Mouse (Mus musculus) embryonic facial prominence, embryonic 10.5 days (tissue): ENCODE measurements at regions not wholly inside any gene's neighbourhood (a gene's known extent, or its start where the extent isn't known, plus 50 kb on each side); places are given as distances from the start of the nearest gene placed in this dataset.
A peak's percentile ranks its signal among the peaks of the same experiment; 100 is the strongest.

Experiments used
- DNase-seq: peaks from one replicate; pipeline ENCODE4 v3.0.0-alpha.2; 2017; ENCODE audit warnings: low spot score
- H3K27ac ChIP-seq: fragments of 300-500 bp; sonication (generic); replicated peaks from 2 replicates; pipeline ENCODE4 v1.5.1; 2016; ENCODE audit warnings: mild to moderate bottlenecking
- H3K27me3 ChIP-seq: fragments of 300-500 bp; sonication (generic); replicated peaks from 2 replicates; pipeline ENCODE4 v1.6.1; 2016; ENCODE audit warnings: low read depth, mild to moderate bottlenecking; ENCODE audit not compliant: poor library complexity, severe bottlenecking
- H3K36me3 ChIP-seq: fragments of 300-500 bp; sonication (generic); replicated peaks from 2 replicates; pipeline ENCODE4 v1.6.1; 2016; ENCODE audit warnings: mild to moderate bottlenecking, moderate library complexity
- H3K4me1 ChIP-seq: fragments of 300-500 bp; sonication (generic); 2 replicates; pipeline ENCODE4 v1.6.1; 2016
- H3K4me3 ChIP-seq: fragments of 300-500 bp; sonication (generic); 2 replicates; pipeline ENCODE4 v1.5.1; 2016; ENCODE audit warnings: mild to moderate bottlenecking, moderate library complexity
- H3K9me3 ChIP-seq: fragments of 300-500 bp; sonication (generic); 2 replicates; pipeline ENCODE4 v1.6.1; 2016; ENCODE audit warnings: mild to moderate bottlenecking
- WGBS: fragments of 180-500 bp; shearing (Covaris S2); methylation state at CpG from one replicate; pipeline ENCODE4 v1.1.7; 2016; 5-methylcytosine and 5-hydroxymethylcytosine counted together

GRCm38 (mm10) chr1:137376685-137377084 lies 416.4 kb upstream of the Nr5a2 start:
- H3K36me3 ChIP-seq, result no peaks in the 10 kb centered on the region
- no peak overlapping the region for H3K27ac ChIP-seq
- no peak overlapping the region for H3K4me3 ChIP-seq
- 76% methylated on average over 10 of the region's 10 CpGs for WGBS
- H3K4me1 ChIP-seq, result peaks cover 44% of the 10 kb centered on the region
- H3K27me3 ChIP-seq, result no peaks in the 10 kb centered on the region
- no peak for DNase-seq
- H3K9me3 ChIP-seq, result no peaks in the 10 kb centered on the region

DNA sequence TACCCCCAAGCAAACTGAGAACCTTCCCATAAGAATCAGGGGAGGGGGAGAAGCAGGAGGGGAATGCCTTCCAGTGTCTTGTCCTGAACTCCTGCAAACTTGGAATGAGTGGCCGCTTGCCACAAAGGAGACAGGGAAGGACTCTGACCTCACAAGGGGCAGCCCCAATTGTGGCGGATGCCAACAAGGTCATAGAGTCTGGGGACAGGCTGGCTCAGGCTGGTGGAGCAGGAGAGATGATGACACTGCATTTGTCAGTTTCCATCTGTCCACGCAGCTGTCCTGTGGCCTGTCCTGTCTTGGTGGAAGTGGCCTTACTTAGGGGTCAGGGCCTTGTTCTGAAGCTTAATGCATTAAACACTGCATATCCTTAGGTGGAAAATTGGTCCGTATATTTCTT lies 414.4 kb upstream of the Nr5a2 start:
- 61% methylated on average over 4 of the region's 4 CpGs for WGBS
- Histone ChIP-seq H3K4me1 (peaks cover 44% of the 10 kb centered on the region), H3K9me3 (no peaks in the 10 kb centered on the region), H3K36me3 (no peaks in the 10 kb centered on the region), H3K4me3 (no peak overlapping the region), H3K27me3 (no peaks in the 10 kb centered on the region), H3K27ac (peak overlapping the region; percentile 72)
- DNase-seq, result no peak

- H3K27me3 ChIP-seq, result no peaks in the 10 kb centered on the region
- no peaks in the 10 kb centered on the region for H3K9me3 ChIP-seq
- H3K4me3 ChIP-seq, result no peak overlapping the region
- no peaks in the 10 kb centered on the region for H3K36me3 ChIP-seq
- H3K4me1 ChIP-seq, result peaks cover 39% of the 10 kb centered on the region
- WGBS, result 44% methylated on average over 15 of the region's 15 CpGs
- peak overlapping the region; percentile 24; the same call in 1 of the 2 replicates for H3K27ac ChIP-seq
- peak; percentile 27 for DNase-seq
Observed at GRCm38 (mm10) chr1:137373509-137374420, 413.5 kb upstream of the Nr5a2 start.

DNA sequence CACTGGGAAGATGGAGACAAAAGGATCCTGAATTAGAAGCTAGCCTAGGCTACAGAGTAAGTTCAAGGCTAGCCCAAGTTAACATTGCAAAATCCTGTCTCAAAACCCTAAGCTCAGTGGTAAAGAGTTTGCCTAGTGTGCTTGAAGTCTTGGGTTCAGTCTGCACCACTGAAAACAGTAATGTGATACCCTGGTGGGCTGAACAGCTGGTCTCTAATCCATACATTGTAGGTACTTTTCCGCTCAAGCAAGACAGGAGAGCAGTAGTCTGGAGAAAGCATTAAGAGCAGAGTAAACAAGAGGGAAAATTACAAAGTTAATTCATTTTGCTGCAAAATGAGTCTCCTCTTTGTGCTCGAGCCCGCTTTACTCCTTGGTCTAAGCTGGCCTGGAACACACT lies 412.0 kb upstream of the Nr5a2 start:
- 80% methylated on average over 3 of the region's 3 CpGs for WGBS
- Histone ChIP-seq H3K27ac (no peak overlapping the region), H3K27me3 (no peaks in the 10 kb centered on the region), H3K4me1 (peaks cover 38% of the 10 kb centered on the region), H3K9me3 (no peaks in the 10 kb centered on the region), H3K36me3 (no peaks in the 10 kb centered on the region), H3K4me3 (no peak overlapping the region)
- DNase-seq, result no peak

DNA sequence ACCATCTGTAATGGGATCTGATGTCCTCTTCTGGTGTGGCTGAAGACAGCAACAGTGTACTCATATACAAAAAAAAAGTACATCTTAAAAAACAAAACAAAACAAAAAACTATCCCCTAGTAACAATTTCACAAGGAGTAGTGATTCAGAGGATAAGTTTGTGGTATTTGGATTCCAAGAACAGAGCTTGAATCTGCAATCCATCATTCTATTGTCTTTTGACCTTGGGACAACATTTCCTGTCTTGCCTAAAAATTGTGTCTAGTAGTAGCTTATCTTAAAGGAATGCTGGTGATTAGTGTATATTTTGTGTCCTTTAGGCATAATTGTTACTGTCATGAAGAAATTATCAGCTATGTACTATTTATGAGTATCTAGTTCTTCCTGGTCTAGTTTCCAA lies 404.1 kb upstream of the Nr5a2 start:
- Histone ChIP-seq H3K9me3 (no peaks in the 10 kb centered on the region), H3K27me3 (no peaks in the 10 kb centered on the region), H3K4me1 (no peaks in the 10 kb centered on the region), H3K27ac (no peak overlapping the region), H3K36me3 (no peaks in the 10 kb centered on the region), H3K4me3 (no peak overlapping the region)
- DNase-seq, result no peak

DNA sequence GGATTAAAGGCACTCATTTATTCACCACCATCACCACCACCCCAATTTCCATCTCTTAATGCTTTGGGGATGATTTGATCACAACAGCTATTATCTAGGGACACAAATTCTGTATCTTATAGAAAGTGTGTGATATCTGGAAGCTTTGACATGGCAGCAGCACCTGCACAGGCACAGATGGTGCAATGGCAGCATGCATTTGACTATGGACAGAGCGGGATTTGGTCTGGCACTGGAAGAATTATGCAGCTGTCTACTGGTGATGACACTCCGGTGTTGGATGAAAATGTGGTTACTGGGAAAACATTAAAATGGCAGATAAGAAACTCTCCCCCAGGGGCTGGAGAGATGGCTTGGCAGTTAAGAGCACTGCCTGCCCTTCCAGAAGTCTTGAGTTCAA lies 403.7 kb upstream of the Nr5a2 start:
- no peaks in the 10 kb centered on the region for H3K36me3 ChIP-seq
- no peaks in the 10 kb centered on the region for H3K27me3 ChIP-seq
- no peak overlapping the region for H3K4me3 ChIP-seq
- no peaks in the 10 kb centered on the region for H3K4me1 ChIP-seq
- no peak for DNase-seq
- 96% methylated on average over 2 of the region's 2 CpGs for WGBS
- no peak overlapping the region for H3K27ac ChIP-seq
- H3K9me3 ChIP-seq, result no peaks in the 10 kb centered on the region

- H3K4me1 ChIP-seq, result no peaks in the 10 kb centered on the region
- DNase-seq, result no peak
- H3K4me3 ChIP-seq, result no peak overlapping the region
- H3K9me3 ChIP-seq, result no peaks in the 10 kb centered on the region
- H3K27ac ChIP-seq, result no peak overlapping the region
- no peaks in the 10 kb centered on the region for H3K36me3 ChIP-seq
- 80% methylated on average over 1 of the region's 1 CpGs for whole genome bisulfite sequencing
- H3K27me3 ChIP-seq, result no peaks in the 10 kb centered on the region
Observed at GRCm38 (mm10) chr1:137363561-137363960, 403.3 kb upstream of the Nr5a2 start.

DNA sequence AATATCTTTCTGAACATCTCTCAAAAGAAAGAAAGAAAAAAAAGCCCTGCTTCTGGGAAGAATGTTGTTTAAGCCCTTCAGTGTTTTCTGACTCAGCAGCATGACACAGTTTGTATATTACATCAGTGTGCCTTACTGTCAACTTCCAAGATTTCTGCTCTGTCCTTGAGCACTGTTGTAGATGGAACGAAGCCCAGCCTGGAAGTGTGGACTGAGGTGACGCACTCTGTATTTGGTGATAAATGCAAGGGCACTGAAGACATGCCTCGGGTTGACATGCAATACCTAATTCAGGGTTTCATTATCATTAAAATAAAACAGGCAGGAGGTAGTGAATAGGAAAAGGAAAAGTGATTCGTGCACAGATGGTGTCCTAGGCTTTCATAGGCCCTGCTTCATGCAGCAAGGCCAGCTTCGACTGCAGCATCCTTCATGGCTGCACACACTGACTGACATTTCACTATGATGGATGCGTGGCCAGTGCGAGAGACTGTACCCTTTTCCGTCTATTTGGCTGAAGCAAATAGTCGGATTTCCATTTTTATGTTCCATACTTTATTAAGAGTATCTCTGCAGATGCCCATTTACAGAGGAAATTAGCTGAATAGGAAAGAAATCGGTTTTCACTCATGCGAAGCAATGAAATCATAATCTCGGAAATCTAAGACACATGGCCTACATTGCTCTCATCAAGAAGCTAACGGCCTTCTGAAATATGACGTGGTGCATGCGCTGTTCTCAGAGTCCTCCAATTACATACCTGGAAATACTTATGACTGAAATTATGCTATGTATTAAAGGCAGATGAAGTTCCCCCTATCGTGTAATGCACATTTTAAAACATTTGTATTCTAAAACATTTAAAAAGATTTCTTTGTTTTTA lies 400.7 kb upstream of the Nr5a2 start:
- no peaks in the 10 kb centered on the region for H3K36me3 ChIP-seq
- no peaks in the 10 kb centered on the region for H3K9me3 ChIP-seq
- no peak for DNase-seq
- H3K4me3 ChIP-seq, result no peak overlapping the region
- no peak overlapping the region for H3K27ac ChIP-seq
- no peaks in the 10 kb centered on the region for H3K27me3 ChIP-seq
- no peaks in the 10 kb centered on the region for H3K4me1 ChIP-seq
- WGBS, result 83% methylated on average over 16 of the region's 16 CpGs

- H3K27ac ChIP-seq, result no peak overlapping the region
- H3K9me3 ChIP-seq, result no peaks in the 10 kb centered on the region
- H3K36me3 ChIP-seq, result no peaks in the 10 kb centered on the region
- no peaks in the 10 kb centered on the region for H3K27me3 ChIP-seq
- no peak for DNase-seq
- WGBS, result 77% methylated on average over 4 of the region's 4 CpGs
- no peaks in the 10 kb centered on the region for H3K4me1 ChIP-seq
- H3K4me3 ChIP-seq, result no peak overlapping the region
Observed at GRCm38 (mm10) chr1:137355941-137356512, 395.8 kb upstream of the Nr5a2 start.

GRCm38 (mm10) chr1:137352390-137353027 lies 392.3 kb upstream of the Nr5a2 start:
- Histone ChIP-seq H3K36me3 (no peaks in the 10 kb centered on the region), H3K9me3 (no peaks in the 10 kb centered on the region), H3K4me3 (no peak overlapping the region), H3K4me1 (no peaks in the 10 kb centered on the region), H3K27me3 (no peaks in the 10 kb centered on the region), H3K27ac (no peak overlapping the region)
- WGBS, result 93% methylated on average over 5 of the region's 5 CpGs
- DNase-seq, result no peak

DNA sequence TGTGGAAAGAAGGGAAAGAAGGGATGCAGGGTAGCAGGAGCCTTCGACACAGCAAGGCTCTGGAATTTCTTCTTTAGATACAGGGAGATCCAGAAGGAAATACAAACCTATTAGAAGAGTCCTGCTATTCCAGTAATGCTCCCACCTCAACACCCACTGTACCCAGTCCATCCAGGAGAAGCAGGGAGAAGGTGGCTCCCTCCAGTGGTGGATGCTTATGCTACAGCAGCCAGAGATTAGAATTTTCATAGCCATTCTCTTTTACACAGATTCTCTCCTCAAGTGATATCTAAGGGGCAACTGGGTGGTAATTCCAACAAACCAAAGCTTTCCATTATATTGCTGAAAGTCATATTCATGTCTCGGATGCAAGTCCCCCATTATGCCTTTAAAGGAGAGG lies 373.9 kb upstream of the Nr5a2 start:
- H3K4me1 ChIP-seq, result no peaks in the 10 kb centered on the region
- WGBS, result 88% methylated on average over 2 of the region's 2 CpGs
- no peak for DNase-seq
- H3K9me3 ChIP-seq, result no peaks in the 10 kb centered on the region
- H3K27ac ChIP-seq, result no peak overlapping the region
- H3K36me3 ChIP-seq, result no peaks in the 10 kb centered on the region
- H3K27me3 ChIP-seq, result no peaks in the 10 kb centered on the region
- no peak overlapping the region for H3K4me3 ChIP-seq

GRCm38 (mm10) chr1:137332108-137332769 lies 372.0 kb upstream of the Nr5a2 start:
- Histone ChIP-seq H3K4me3 (no peak overlapping the region), H3K27ac (no peak overlapping the region), H3K36me3 (no peaks in the 10 kb centered on the region), H3K4me1 (no peaks in the 10 kb centered on the region), H3K9me3 (no peaks in the 10 kb centered on the region), H3K27me3 (no peaks in the 10 kb centered on the region)
- no peak for DNase-seq
- WGBS, result 75% methylated on average over 8 of the region's 8 CpGs
